Mouse (Mus musculus) cortical plate, adult 2 months (tissue): ENCODE data around the gene Il2.

Experiments
- CTCF ChIP-seq: fragments of 200-500 bp; IDR thresholded peaks from 2 replicates; pipeline ENCODE4 v1.5.1; 2011; ENCODE audit warnings: mild to moderate bottlenecking, control low read depth, low read length; ENCODE audit not compliant: insufficient read depth; ENCODE audit errors: extremely low read depth
- POLR2A ChIP-seq: fragments of 200-500 bp; IDR thresholded peaks from 2 replicates; pipeline ENCODE4 v1.6.1; 2011; ENCODE audit warnings: mild to moderate bottlenecking, low read length, control low read depth; ENCODE audit not compliant: insufficient read depth; ENCODE audit errors: extremely low read depth

DNA sequence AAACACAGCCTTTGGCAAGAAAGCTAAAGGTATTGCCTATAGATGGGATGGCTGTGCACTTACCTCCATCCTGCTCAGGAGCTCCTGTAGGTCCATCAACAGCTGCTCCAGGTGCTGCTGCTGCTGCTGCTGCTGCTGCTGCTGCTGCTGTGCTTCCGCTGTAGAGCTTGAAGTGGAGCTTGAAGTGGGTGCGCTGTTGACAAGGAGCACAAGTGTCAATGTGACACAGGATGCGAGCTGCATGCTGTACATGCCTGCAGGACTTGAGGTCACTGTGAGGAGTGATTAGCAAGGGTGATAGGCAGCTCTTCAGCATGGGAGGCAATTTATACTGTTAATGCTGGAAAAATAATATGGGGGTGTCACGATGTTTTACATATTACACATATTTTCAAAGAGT, at the start of gene Il2:
- no peak for TF ChIP-seq CTCF
- no peak for TF ChIP-seq POLR2A
